Mouse (Mus musculus) bone marrow macrophage, adult 2 months (primary cell): ENCODE measurements around the gene Slc22a4.

Experiments
- CTCF ChIP-seq: IDR thresholded peaks from 2 replicates; pipeline ENCODE4 v1.5.1; 2012; ENCODE audit warnings: low read depth, mild to moderate bottlenecking, low read length, moderate library complexity
- POLR2A ChIP-seq: IDR thresholded peaks from 2 replicates; pipeline ENCODE4 v1.6.1; 2012; ENCODE audit warnings: mild to moderate bottlenecking, low read depth, low read length, borderline replicate concordance

DNA sequence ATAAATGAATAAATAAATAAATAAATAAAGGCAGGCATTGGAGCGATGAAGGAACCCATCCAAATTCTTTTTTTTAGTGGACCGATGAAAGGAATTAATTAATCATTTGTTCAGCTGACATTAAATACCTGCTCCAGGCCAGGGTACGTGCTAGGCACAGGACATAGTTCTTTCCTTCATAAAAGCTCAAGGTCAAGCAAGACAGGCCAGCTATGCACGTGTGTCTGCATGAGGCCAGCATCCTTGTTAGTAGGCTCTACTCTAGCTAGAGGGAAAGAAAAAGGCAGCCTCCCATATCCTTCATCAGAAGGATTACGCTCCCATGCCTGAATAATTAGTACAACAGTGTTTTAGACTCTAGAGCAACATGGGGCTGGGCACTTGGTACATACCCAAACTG lies 14.9 kb downstream of the Slc22a4 start:
- TF ChIP-seq POLR2A (no peak), CTCF (no peak)
